Mouse (Mus musculus) thymus, adult 2 months (tissue): ENCODE results near the gene Ppif. TPM values are rescaled to one million over a fixed set of nuclear protein-coding genes. Genes with fewer than 3 reads are reported as not detected.

Experiments
- DNase-seq: peaks from one replicate; pipeline ENCODE4 v3.0.0; 2021
- H3K27ac ChIP-seq: fragments of 200-500 bp; 2 replicates; pipeline ENCODE4 v1.5.1; 2012; ENCODE audit warnings: low read length, control low read depth; ENCODE audit not compliant: control insufficient read depth, insufficient read depth
- H3K27me3 ChIP-seq: fragments of 200-500 bp; 2 replicates; pipeline ENCODE4 v1.6.1; 2012; ENCODE audit warnings: mild to moderate bottlenecking, low read length, moderate library complexity, mixed read lengths; ENCODE audit not compliant: control insufficient read depth, insufficient read depth
- H3K36me3 ChIP-seq: fragments of 200-500 bp; 2 replicates; pipeline ENCODE4 v1.6.1; 2012; ENCODE audit warnings: mild to moderate bottlenecking, low read length, moderate library complexity; ENCODE audit not compliant: control insufficient read depth, insufficient read depth
- H3K4me1 ChIP-seq: fragments of 200-500 bp; replicated peaks from 2 replicates; pipeline ENCODE4 v1.6.1; 2012; ENCODE audit warnings: low read length; ENCODE audit not compliant: control insufficient read depth, insufficient read depth
- H3K4me3 ChIP-seq: fragments of 200-500 bp; 2 replicates; pipeline ENCODE4 v1.5.1; 2012; ENCODE audit warnings: mild to moderate bottlenecking, low read length, control low read depth, moderate library complexity; ENCODE audit not compliant: control insufficient read depth, insufficient read depth
- CTCF ChIP-seq: fragments of 200-500 bp; IDR thresholded peaks from 2 replicates; pipeline ENCODE4 v1.5.1; 2012; ENCODE audit warnings: mild to moderate bottlenecking, control low read depth, low read length, moderate library complexity, borderline replicate concordance; ENCODE audit not compliant: control insufficient read depth, poor library complexity, insufficient read depth; ENCODE audit errors: extremely low read depth
- POLR2A ChIP-seq: fragments of 200-500 bp; IDR thresholded peaks from 2 replicates; pipeline ENCODE4 v1.6.1; 2012; ENCODE audit warnings: mild to moderate bottlenecking, low read length, control low read depth, moderate library complexity; ENCODE audit not compliant: control insufficient read depth, poor library complexity, insufficient read depth; ENCODE audit errors: extremely low read depth
- WGBS: fragments of 180-500 bp; shearing (Covaris S2); methylation state at CpG from one replicate; pipeline ENCODE4 v1.1.7; 2018; 5-methylcytosine and 5-hydroxymethylcytosine counted together
- polyA plus RNA-seq: library from polyadenylated mRNA; depleted of rRNA; stranded (reverse); fragments of >200 nt; gene quantifications from 2 replicates; pipeline ENCODE4 v1.2.3, GENCODE M21; 2012; rRNA removed

The Ppif gene
- polyA plus RNA-seq, 1 experiment: 108 TPM

DNA sequence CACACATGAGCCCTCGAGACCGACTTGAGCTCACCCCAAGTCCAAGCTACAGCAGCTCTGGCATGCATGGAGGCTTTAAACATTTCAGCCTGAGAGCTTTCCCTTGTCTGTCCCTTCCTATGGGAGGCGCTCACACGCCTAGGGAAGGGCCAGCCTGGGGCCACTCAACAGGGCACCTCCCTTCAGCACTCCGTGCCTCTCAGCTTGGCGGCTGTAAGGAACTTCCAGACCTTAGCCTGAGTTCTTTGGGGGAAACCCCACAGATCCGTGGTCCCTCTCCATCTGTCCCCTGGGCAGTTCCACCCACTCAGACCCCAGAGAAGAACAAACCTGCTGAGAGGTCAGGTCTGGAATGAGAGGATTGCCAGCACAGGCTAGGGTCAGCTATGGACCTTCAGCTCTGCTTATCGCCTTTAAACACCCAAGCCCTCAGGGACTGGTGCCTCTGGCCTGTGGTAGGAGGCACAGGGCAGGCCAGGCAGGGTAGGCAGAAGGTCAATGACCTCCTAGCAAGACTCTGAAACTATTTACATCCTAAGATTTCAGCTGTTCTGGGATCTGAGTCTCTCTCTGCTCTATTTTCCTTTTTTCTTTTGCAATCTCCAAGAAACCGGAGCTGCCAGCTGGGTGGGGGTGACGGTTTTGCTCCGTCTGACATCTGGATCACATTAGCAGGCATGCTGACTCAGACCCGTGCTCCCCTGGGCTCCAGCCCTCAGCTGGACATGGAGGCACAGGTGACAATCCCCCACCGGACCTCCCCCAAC, 55.4 kb downstream of the Ppif start:
- WGBS: 92% methylated on average over 13 of the region's 13 CpGs
- TF ChIP-seq POLR2A (no peak), CTCF (no peak)
- H3K36me3 ChIP-seq: no peaks in the 10 kb centered on the region
- H3K27me3 ChIP-seq: no peaks in the 10 kb centered on the region
- peaks cover 16% of the 10 kb centered on the region for H3K4me1 ChIP-seq
- no peak for DNase-seq
- H3K4me3 ChIP-seq: no peak overlapping the region
- H3K27ac ChIP-seq: no peak overlapping the region

Other genes with a start within 250 kb of the Ppif start
- 58.9 and 93.6 TPM in 2 replicates for gene Zmiz1, start 235.0 kb upstream of the Ppif start, polyA plus RNA-seq
- gene Zcchc24, start 74.9 kb downstream of the Ppif start, polyA plus RNA-seq: 26.2 and 28.9 TPM in 2 replicates
- 113 and 122 TPM in 2 replicates for gene Anxa11, start 148.0 kb downstream of the Ppif start, polyA plus RNA-seq
- 1.3 TPM in 1 of 2 replicates, not detected in the other for gene Plac9a, start 208.9 kb downstream of the Ppif start, polyA plus RNA-seq
- 2.4 and 3.5 TPM in 2 replicates for gene Tmem254a, start 233.5 kb downstream of the Ppif start, polyA plus RNA-seq
- gene Cphx1, start 244.2 kb downstream of the Ppif start, polyA plus RNA-seq: not detected in 2 replicates